Mouse (Mus musculus) intestine, embryonic 16.5 days (tissue): ENCODE data around the gene Rpsa. TPM values are rescaled to one million over a fixed set of nuclear protein-coding genes. Genes with fewer than 3 reads are reported as not detected.
"Not testable (repeated sequence)": the region's sequence is repeated elsewhere in the genome, so short reads cannot be mapped to it uniquely, and the experiment has no call there.

Experiments
- ATAC-seq: fragments of 200-750 bp; cut with Nextera tagmentation; 2 replicates; pipeline ENCODE4 v1.8.0; 2017; ENCODE audit warnings: moderate TSS enrichment, moderate library complexity
- H3K27ac ChIP-seq: fragments of 300-500 bp; sonication (generic); 2 replicates; pipeline ENCODE4 v1.5.1; 2014; ENCODE audit warnings: mild to moderate bottlenecking, low read length
- H3K27me3 ChIP-seq: fragments of 300-500 bp; sonication (generic); replicated peaks from 2 replicates; pipeline ENCODE4 v1.6.1; 2014; ENCODE audit warnings: low read length, control low read depth, mixed read lengths; ENCODE audit not compliant: control insufficient read depth, insufficient read depth
- H3K36me3 ChIP-seq: fragments of 300-500 bp; sonication (generic); 2 replicates; pipeline ENCODE4 v1.6.1; 2014; ENCODE audit warnings: low read length, control low read depth; ENCODE audit not compliant: control insufficient read depth, insufficient read depth
- H3K4me1 ChIP-seq: fragments of 300-500 bp; sonication (generic); 2 replicates; pipeline ENCODE4 v1.6.1; 2014; ENCODE audit warnings: low read length, control low read depth, mixed read lengths; ENCODE audit not compliant: control insufficient read depth, insufficient read depth
- H3K4me2 ChIP-seq: fragments of 300-500 bp; sonication (generic); 2 replicates; pipeline ENCODE4 v1.6.1; 2014; ENCODE audit warnings: low read depth, low read length, control low read depth
- H3K4me3 ChIP-seq: fragments of 300-500 bp; sonication (generic); 2 replicates; pipeline ENCODE4 v1.5.1; 2014; ENCODE audit warnings: mild to moderate bottlenecking, low read length
- H3K9ac ChIP-seq: fragments of 300-500 bp; sonication (generic); 2 replicates; pipeline ENCODE4 v1.6.1; 2014; ENCODE audit warnings: low read depth, low read length
- H3K9me3 ChIP-seq: fragments of 300-500 bp; sonication (generic); 2 replicates; pipeline ENCODE4 v1.6.1; 2016; ENCODE audit warnings: low read length, control low read depth; ENCODE audit not compliant: control insufficient read depth
- WGBS: fragments of 180-500 bp; shearing (Covaris S2); extraction: QIAGEN DNeasy Blood & Tissue Kit; methylation state at CpG from one replicate; pipeline ENCODE4 v1.1.7; 2014; 5-methylcytosine and 5-hydroxymethylcytosine counted together
- polyA plus RNA-seq: library from polyadenylated mRNA; unstranded; fragments of >200 nt; fragmentation: Nextera tagmentation; extraction: Ambion mirVana; gene quantifications from 2 replicates; pipeline ENCODE4 v1.2.1, GENCODE M21; 2015

The Rpsa gene
- polyA plus RNA-seq, 1 experiment from 2014 or later: 1,381 TPM

DNA sequence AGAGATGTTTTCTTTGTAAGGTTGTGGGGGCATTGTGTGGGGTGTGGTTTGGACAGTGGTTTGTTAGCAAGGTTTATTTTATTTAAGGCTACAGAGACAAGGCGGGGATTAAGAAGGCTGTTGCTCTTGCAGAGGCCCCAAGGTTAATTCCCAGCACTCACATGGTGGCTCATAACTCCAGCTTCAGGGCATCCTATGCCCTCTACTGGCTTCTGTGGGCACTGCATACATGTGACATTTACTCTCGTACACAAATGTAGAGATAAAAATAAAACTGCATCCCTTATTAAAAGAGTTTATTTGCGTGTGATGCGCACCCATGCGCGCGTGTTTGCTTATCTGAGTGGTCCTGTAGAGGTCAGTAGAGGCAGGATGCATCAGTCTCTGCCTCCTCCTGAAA lies 38.4 kb upstream of the Rpsa start:
- H3K9ac ChIP-seq: no peak overlapping the region
- H3K36me3 ChIP-seq: no peaks in the 10 kb centered on the region
- H3K27me3 ChIP-seq: no peaks in the 10 kb centered on the region
- no peaks in the 10 kb centered on the region for H3K4me1 ChIP-seq
- H3K4me2 ChIP-seq: no peak overlapping the region
- 85% methylated on average over 7 of the region's 7 CpGs for WGBS
- ATAC-seq: no peak
- H3K9me3 ChIP-seq: no peaks in the 10 kb centered on the region
- H3K4me3 ChIP-seq: no peak overlapping the region
- H3K27ac ChIP-seq: no peak overlapping the region

- no peak overlapping the region for H3K9ac ChIP-seq
- H3K9me3 ChIP-seq: no peaks in the 10 kb centered on the region
- H3K4me1 ChIP-seq: no peaks in the 10 kb centered on the region
- no peak for ATAC-seq
- H3K4me3 ChIP-seq: no peak overlapping the region
- H3K4me2 ChIP-seq: no peak overlapping the region
- H3K36me3 ChIP-seq: no peaks in the 10 kb centered on the region
- WGBS: 86% methylated on average over 10 of the region's 10 CpGs
- H3K27me3 ChIP-seq: no peaks in the 10 kb centered on the region
- H3K27ac ChIP-seq: no peak overlapping the region
Observed at GRCm38 (mm10) chr9:120091086-120091485, 36.4 kb upstream of the Rpsa start.

DNA sequence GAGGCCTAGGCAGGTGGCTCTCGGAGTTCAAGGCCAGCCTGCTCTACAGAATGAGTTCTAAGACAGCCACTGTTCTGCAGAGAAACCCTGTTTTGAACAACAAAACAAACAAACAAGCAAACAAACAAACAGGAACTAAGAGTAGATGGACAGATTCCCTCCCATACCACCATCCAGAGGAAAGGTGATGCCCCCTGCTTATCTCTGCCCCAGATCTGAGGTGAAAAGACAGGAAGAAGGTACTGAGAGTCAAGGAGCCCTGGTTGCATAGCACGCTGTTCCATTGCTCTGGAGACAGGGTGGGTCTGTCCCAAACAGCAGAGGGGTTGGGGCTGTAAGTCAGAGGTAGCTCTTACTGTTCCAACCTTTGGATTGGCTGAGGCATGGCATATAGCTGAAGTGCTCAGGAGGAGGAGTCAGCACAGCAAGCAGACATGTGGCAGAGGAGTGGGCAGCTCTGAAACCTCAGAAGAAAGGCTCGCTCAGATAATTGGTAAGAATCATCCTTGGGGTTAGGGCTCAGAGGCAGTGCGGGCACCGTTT lies 35.7 kb upstream of the Rpsa start, which contains the start of gene Ccr8:
Gene Ccr8, plus strand, starts transcription at position 419 of the 543 bp plus-strand sequence.
- ATAC-seq: no peak
- Histone ChIP-seq H3K9me3 (no peaks in the 10 kb centered on the region), H3K4me2 (no peak within 1 kb of the TSS), H3K27me3 (no peaks in the 10 kb centered on the region), H3K36me3 (no peaks in the 10 kb centered on the region), H3K9ac (no peak within 1 kb of the TSS), H3K4me3 (no peak within 1 kb of the TSS), H3K27ac (no peak within 1 kb of the TSS), H3K4me1 (no peaks in the 10 kb centered on the region)
- WGBS: 78% methylated on average over 5 of the region's 5 CpGs

DNA sequence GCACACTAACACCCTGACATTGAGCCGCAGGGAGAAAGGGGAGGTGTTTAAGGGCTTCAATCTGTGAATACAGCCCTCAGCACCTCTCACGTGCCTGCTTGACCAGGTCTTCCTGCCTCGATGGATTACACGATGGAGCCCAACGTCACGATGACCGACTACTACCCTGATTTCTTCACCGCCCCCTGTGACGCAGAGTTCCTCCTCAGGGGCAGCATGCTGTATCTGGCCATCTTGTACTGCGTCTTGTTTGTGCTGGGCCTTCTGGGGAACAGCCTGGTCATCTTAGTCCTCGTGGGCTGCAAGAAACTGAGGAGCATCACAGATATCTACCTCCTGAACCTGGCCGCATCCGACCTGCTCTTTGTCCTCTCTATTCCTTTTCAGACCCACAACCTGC lies 33.8 kb upstream of the Rpsa start:
- WGBS: 90% methylated on average over 13 of the region's 13 CpGs

GRCm38 (mm10) chr9:120095886-120096285 lies 31.6 kb upstream of the Rpsa start:
- 66% methylated on average over 7 of the region's 7 CpGs for WGBS
- no peaks in the 10 kb centered on the region for H3K36me3 ChIP-seq

More for the DNA sequence above, 33.8 kb upstream of the Rpsa start:
- no peaks in the 10 kb centered on the region for H3K4me1 ChIP-seq
- H3K9me3 ChIP-seq: no peaks in the 10 kb centered on the region
- H3K36me3 ChIP-seq: no peaks in the 10 kb centered on the region
- no peak overlapping the region for H3K4me2 ChIP-seq
- H3K9ac ChIP-seq: no peak overlapping the region
- no peak overlapping the region for H3K4me3 ChIP-seq
- no peaks in the 10 kb centered on the region for H3K27me3 ChIP-seq
- no peak overlapping the region for H3K27ac ChIP-seq
- no peak for ATAC-seq

GRCm38 (mm10) chr9:120098682-120099081 lies 28.8 kb upstream of the Rpsa start:
- no peak overlapping the region for H3K27ac ChIP-seq
- 22% methylated on average over 7 of the region's 7 CpGs for WGBS
- peak; percentile 56; the same call in 1 of the 2 replicates for ATAC-seq
- no peak overlapping the region for H3K4me2 ChIP-seq
- no peak overlapping the region for H3K4me3 ChIP-seq
- H3K36me3 ChIP-seq: no peaks in the 10 kb centered on the region
- no peak overlapping the region for H3K9ac ChIP-seq
- H3K27me3 ChIP-seq: no peaks in the 10 kb centered on the region
- H3K4me1 ChIP-seq: no peaks in the 10 kb centered on the region
- 0 out of 2 replicates have a peak, but pooled peaks cover 3% of the 10 kb centered on the region for H3K9me3 ChIP-seq

More at GRCm38 (mm10) chr9:120095886-120096285, 31.6 kb upstream of the Rpsa start:
- no peak for ATAC-seq
- no peak overlapping the region for H3K9ac ChIP-seq
- no peak overlapping the region for H3K4me2 ChIP-seq
- H3K9me3 ChIP-seq: no peaks in the 10 kb centered on the region
- no peaks in the 10 kb centered on the region for H3K4me1 ChIP-seq
- H3K27me3 ChIP-seq: no peaks in the 10 kb centered on the region
- no peak overlapping the region for H3K27ac ChIP-seq
- H3K4me3 ChIP-seq: no peak overlapping the region

DNA sequence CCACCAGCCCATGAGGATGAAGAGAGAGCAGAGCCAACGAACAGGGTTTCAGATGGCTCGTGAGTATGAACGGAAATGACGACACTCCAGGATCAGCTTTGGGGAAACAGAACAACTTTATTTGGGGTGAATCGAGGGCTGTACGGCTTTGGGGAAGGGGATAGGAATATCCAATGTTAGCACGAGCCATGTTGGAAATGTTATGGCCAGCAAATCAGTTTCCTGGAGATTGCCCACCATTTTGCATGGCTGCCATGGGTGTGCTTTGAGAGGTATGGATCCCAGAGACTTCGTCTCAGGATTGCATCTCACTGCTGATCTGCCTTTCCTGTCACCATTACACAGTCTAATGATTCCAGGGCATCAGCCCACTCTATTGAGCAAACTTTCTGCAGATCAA lies 28.2 kb upstream of the Rpsa start:
- 0 out of 2 replicates have a peak, but pooled peaks cover 3% of the 10 kb centered on the region for H3K9me3 ChIP-seq
- no peaks in the 10 kb centered on the region for H3K36me3 ChIP-seq
- ATAC-seq: no peak
- no peaks in the 10 kb centered on the region for H3K4me1 ChIP-seq
- H3K27me3 ChIP-seq: no peaks in the 10 kb centered on the region
- H3K4me2 ChIP-seq: no peak overlapping the region
- no peak overlapping the region for H3K27ac ChIP-seq
- no peak overlapping the region for H3K4me3 ChIP-seq
- WGBS: 90% methylated on average over 8 of the region's 8 CpGs
- no peak overlapping the region for H3K9ac ChIP-seq

- Histone ChIP-seq H3K4me2 (no peak overlapping the region), H3K27ac (no peak overlapping the region), H3K9me3 (0 out of 2 replicates have a peak, but pooled peaks cover 3% of the 10 kb centered on the region), H3K9ac (no peak overlapping the region), H3K4me1 (no peaks in the 10 kb centered on the region), H3K4me3 (no peak overlapping the region), H3K27me3 (no peaks in the 10 kb centered on the region), H3K36me3 (no peaks in the 10 kb centered on the region)
- ATAC-seq: no peak
- WGBS: 92% methylated on average over 2 of the region's 2 CpGs
Observed at GRCm38 (mm10) chr9:120101165-120101564, 26.3 kb upstream of the Rpsa start.

DNA sequence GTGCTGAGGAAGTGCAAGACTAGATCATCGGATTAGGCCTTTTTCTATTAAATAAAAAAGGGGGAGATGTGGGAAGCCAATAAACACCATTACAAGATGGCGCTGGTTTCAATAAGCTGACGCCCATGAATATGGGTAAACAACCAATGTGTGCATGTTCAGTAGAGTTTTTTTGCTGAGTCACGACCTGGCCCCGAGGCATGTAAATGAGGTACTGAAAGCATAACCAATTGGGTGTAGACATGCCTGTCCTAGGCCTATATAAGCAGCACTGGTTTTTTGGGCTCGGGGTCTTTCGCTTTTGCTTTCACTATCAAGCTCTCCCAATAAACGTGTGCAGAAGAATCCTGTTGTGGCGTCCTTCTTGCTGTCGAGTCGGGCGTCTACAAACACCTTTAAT lies 18.5 kb upstream of the Rpsa start:
- H3K9me3 ChIP-seq, H3K4me3 ChIP-seq, H3K4me2 ChIP-seq, H3K9ac ChIP-seq, H3K36me3 ChIP-seq, H3K4me1 ChIP-seq, H3K27me3 ChIP-seq, ATAC-seq, H3K27ac ChIP-seq: not testable (repeated sequence)
- WGBS: 96% methylated on average over 12 of the region's 12 CpGs
